Mouse (Mus musculus): ENCODE data around the gene Gdpgp1.

DNA sequence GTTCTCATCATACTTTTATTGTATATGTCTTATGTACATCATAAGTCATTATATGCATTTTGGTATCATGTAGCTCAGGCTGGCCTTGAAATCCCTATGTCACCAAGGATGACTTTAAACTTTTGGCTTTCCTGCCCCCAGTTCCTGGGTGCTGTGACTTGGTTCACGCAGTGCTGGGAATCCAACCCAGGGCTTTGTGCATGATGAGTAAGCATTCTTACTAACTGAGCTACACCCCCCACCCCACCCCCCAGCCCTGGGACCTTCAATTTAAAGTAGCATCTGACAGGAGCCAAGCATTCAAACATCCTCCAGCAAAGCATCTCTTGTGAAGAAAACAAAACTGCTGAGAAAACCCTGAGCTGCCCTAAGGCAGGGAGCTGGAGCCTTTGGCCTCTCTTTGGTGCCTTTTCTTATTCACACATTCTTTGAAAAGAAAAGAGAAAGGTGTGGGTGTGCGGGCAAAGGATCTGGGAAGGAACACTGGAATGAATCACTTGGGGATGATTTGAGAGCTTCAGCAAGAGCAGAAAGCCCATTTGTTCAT, 44.0 kb upstream of the Gdpgp1 start:
- no peak for TF ChIP-seq POLR2A (IDR thresholded peaks at IDR 0.05; ENCODE audit: borderline replicate concordance, insufficient read depth, low read length)
- TF ChIP-seq CTCF (IDR thresholded peaks at IDR 0.05; ENCODE audit: borderline replicate concordance, insufficient read depth, low read depth, low read length), result no peak
